Mouse (Mus musculus) large intestine, adult 2 months (tissue): ENCODE results near the gene Dclk2. TPM values are rescaled to one million over a fixed set of nuclear protein-coding genes. Genes with fewer than 3 reads are reported as not detected.

Experiments used
- DNase-seq: peaks from one replicate; pipeline ENCODE4 v3.0.0-alpha.2; 2012; ENCODE audit warnings: low read depth, low spot score
- WGBS: fragments of 180-500 bp; shearing (Covaris S2); methylation state at CpG from one replicate; pipeline ENCODE4 v1.1.7; 2018; 5-methylcytosine and 5-hydroxymethylcytosine counted together
- polyA plus RNA-seq: library from polyadenylated mRNA; depleted of rRNA; stranded (reverse); fragments of >200 nt; gene quantifications from 2 replicates; pipeline ENCODE4 v1.2.3, GENCODE M21; 2012; rRNA removed

Gene Dclk2
- polyA plus RNA-seq, result 2.3 and 3.6 TPM in 2 replicates

DNA sequence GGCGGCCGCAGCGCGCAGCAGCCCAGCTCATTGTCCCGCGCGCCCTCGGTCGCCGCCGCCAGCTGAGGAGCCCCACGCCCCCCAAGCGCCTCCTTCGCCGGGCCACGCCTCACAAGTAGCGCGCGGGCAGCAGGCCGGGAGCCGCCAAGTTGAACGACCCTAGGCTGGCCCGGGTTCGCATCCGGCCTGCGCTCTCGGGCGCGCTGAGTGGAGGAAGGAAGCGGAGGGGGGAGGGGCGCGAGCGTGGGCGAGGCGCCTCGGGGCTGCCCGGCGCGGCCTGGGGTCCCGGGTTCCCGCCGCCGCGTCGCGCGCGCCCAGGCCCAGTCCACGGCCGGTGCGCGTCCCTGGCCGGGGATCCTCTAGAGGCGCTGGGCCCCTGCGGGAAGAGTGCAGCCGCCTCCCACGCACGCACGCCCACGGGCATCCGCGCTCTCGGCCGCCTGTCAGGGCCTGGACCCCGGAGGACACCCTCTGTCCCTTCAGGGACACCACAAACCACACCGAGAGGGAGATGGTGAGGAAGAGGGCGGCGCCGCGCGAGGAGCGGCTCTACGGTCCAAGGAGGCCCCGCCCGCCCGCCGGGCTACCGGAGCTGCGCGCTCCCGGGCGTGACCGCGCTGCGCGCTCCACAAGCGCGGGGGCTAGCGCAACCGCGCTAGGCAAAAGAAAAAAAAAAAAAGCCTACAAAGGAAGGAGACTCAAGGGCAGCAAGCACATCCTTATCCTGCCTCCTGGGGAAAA, at the start of gene Dclk2:
Dclk2 (minus strand) TSS at position 510 of the 741 bp plus-strand sequence.
- no peak for DNase-seq
- 1% methylated on average over 89 of the region's 91 CpGs for WGBS

DNA sequence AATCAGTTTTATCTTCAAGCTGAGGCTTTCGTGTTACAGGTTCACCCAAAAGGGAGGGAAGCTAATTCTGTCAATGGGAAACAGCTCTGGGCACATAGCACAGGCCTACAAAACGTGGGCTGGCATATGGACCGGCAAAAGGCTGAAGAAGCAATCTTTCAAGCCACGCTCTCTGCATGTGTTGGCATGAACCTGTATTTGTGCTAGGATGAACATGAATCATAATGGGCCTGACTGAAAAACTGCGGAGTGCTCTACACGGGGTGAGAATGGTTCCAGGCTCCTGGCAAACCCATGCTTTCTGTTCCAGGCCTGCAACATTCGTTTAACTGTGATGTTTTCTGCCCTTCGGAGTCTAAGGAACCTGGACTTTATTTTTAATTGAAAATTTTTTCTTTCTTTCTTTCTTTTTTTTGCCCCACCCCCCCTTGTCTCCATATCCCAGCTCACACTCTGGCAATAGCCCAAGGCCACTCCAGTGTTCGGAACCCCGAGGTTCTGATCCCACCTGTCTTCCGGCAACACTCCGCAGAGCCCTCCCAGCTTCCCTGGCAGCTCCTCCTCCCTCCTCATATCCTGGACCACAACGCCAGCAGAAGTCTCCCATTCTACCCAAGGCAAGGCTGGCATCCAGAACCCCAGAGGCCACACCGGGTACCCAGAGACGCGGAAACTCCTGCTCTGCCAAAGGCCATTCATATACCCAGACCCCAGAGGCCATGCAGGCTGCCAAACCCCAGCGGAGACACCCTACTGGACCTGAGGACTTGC, 42.2 kb upstream of the Dclk2 start:
- WGBS, result 85% methylated on average over 17 of the region's 17 CpGs
- no peak for DNase-seq

DNA sequence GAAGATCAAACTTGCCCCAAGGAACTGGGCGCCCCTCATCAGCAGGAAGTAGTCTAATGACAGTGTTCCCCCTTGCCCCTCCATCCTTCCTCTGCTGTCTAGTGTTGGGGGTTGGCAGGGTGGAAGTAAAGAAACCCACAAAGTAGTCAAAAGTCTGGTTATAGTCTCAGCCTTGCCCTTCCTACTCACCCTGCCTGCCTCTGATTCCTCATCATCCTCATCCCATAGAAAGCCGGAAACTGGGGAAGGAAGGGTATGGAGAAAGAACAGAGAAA, 40.7 kb upstream of the Dclk2 start:
- 81% methylated on average over 2 of the region's 2 CpGs for WGBS
- DNase-seq, result no peak

GRCm38 (mm10) chr3:86960656-86961394, 40.2 kb upstream of the Dclk2 start:
- 74% methylated on average over 17 of the region's 17 CpGs for WGBS
- DNase-seq, result no peak

- WGBS, result 76% methylated on average over 7 of the region's 7 CpGs
- no peak for DNase-seq
Measured at GRCm38 (mm10) chr3:86959088-86959487, 38.4 kb upstream of the Dclk2 start.

DNA sequence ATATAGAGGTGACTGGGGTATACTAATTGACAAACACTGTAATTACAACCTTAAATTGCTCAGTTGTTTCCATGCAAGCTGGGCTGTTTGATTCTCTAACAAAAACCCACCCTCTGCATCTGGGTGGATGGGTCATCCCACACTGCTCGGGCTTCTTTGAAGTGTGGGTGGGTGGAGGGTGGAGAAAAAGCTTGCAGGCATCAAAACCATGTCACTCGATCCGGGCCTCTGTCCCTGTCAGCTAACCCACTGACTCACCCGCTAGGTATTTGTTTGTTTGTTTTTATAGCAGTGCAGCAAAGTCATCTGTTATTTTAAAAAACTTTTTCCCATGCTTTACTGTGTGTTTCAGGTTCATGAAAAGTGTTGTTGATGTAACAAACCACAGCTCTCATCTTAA, 34.7 kb upstream of the Dclk2 start:
- 12% methylated on average over 4 of the region's 4 CpGs for WGBS
- no peak for DNase-seq

GRCm38 (mm10) chr3:86954521-86954920, 33.9 kb upstream of the Dclk2 start:
- 21% methylated on average over 1 of the region's 1 CpGs for WGBS
- no peak for DNase-seq

- no peak for DNase-seq
- 84% methylated on average over 4 of the region's 4 CpGs for WGBS
Measured at GRCm38 (mm10) chr3:86953819-86954218, 33.2 kb upstream of the Dclk2 start.

DNA sequence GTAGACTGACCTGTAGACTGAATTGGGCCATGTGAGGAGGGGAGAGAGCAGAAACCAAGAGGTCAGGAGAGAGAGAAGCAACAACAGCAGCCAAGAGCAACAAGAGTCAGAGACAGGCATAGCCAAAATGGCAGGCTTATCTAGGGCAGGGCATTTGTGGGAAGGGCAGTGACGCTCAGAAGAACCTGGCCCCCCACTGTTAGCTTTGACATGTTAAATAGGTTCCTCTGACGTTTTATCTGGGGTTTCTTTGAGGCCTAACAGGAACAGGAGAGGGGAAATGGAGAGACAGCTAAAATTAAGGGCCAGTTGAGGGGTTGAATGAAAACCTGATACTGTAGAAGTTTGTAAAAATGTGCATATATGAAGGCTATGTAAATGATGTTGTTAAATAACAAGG, 30.0 kb upstream of the Dclk2 start:
- WGBS, result 49% methylated on average over 2 of the region's 2 CpGs
- no peak for DNase-seq

- no peak for DNase-seq
- WGBS, result 29% methylated on average over 2 of the region's 2 CpGs
Measured at GRCm38 (mm10) chr3:86936254-86936836, 15.7 kb upstream of the Dclk2 start.

DNA sequence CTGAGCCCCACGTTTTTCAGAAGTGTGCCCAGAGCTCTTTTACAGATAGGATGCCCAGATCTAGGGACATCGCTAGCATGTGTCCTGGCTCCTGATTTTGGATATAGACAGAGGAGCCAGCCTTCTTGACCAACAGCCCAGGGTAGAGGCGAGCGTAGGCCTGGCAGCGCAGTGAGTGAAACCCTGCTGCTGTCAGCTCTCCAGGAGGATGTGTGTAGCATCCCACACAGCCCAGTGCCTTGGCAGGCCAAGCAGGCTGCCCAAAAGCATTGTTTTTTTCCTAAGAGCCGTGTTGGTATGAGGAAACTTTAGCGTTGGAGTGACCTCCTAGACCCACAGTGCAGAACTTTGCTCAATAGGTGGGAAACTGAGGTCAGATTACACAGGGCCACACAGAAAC, 12.8 kb upstream of the Dclk2 start:
- WGBS, result 80% methylated on average over 7 of the region's 7 CpGs
- no peak for DNase-seq

- WGBS, result 76% methylated on average over 10 of the region's 10 CpGs
- DNase-seq, result no peak
Measured at GRCm38 (mm10) chr3:86923686-86924085, 3.0 kb upstream of the Dclk2 start.

GRCm38 (mm10) chr3:86921181-86921975, 726 bp upstream of the Dclk2 start:
- no peak for DNase-seq

DNA sequence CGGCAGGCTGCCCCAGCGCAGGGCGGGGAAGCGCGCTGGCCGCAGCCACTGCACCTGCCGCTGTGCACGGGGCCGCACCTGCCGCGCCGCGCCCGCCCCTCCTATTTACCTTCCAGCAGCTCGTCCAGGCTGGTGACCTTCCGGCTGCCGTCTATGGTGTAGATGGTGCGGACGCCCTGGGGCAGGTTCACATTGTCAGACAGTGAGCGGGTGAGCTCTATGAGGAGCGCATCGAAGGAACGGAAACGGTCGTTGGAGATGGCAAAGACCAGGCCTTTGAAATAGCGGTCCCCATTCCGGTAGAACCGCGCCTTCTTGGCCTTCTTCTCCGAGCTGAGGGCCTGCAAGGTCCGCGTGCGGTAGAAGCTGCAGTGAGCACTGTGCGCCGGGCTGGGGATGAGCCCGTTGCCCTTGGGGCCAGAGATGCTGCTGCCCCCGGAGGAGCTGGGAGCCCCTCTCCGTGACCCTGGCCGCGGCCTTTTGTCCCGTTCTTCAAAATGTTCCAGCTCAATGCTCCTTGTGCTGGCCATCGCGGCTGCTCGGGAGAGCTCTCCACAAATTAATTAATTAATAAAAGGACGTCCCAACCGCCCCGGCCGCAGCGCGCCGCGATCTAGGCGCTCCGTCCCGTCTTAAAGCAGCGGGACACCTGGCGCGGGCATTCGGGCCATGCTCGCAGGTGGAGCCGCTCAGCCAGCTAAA, 860 bp downstream of the Dclk2 start:
- DNase-seq, result no peak
- WGBS, result 1% methylated on average over 61 of the region's 61 CpGs

More at GRCm38 (mm10) chr3:86921181-86921975, 726 bp upstream of the Dclk2 start:
- 64% methylated on average over 18 of the region's 18 CpGs for WGBS

DNA sequence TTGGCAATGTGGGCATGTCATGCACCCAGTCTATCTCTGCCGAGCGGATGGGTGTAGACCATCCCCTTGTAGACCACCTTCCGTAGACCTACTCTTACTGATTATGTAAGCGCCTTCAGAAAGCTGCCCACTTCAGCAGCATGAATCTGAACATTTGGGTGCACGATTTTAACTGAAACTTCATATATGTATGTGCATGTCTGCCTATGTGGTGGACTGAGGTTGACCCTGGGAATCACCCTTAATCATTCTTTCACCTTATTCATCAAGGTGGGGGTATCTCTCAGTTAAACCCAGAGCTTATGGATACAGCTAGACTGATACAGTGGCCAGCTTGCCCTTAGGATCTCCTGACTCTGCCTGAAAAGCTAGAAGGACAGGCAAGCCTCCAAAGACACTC, 3.6 kb downstream of the Dclk2 start:
- 94% methylated on average over 5 of the region's 5 CpGs for WGBS

DNA sequence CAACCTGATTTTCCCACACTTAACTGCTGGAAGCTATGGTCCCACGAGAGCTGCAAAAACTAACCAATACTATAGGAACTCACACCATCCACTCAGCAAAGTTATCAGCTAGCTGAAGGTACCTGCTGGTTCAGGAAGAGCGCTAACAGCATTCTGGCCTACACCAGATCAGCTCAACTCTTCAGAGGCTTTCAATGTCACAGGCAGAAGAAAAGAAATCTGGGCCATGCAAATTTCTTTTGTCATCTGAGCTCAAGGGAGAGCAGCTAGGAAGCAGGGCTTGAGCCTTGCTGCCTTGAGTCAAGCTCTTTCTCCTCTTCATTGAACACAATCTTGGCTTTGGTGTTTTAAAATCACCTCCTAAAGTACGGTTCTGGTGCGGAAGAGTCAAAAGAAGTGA, 4.0 kb downstream of the Dclk2 start:
- WGBS, result 91% methylated on average over 4 of the region's 4 CpGs
- DNase-seq, result no peak

More for the DNA sequence above, 3.6 kb downstream of the Dclk2 start:
- no peak for DNase-seq

GRCm38 (mm10) chr3:86915291-86915690, 5.4 kb downstream of the Dclk2 start:
- DNase-seq, result no peak
- WGBS, result 65% methylated on average over 13 of the region's 13 CpGs

GRCm38 (mm10) chr3:86914316-86914715, 6.3 kb downstream of the Dclk2 start:
- 82% methylated on average over 3 of the region's 3 CpGs for WGBS
- no peak for DNase-seq

DNA sequence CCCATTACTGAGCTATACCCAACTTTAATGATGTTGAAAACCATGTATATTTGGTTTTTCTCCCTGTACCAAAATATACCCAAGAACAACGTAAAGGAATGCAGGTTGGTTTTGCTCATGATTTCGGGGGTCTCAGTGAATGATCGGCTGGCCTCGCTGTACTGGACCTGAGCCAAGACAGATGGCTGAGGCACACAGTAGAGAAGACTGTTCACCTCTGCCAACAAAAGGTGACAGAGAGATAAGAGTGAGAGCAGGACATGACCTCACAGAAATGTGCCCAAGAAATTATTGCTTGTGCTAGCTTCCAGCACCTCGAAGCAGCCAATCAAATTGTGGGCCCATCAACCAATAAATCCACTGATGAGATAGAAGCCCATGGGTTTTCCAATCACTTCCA, 22.3 kb downstream of the Dclk2 start:
- DNase-seq, result no peak
- WGBS, result 89% methylated on average over 5 of the region's 5 CpGs
